Mouse (Mus musculus) cerebellum, adult 9-10 months (tissue): ENCODE measurements at regions not wholly inside any gene's neighbourhood (a gene's known extent, or its start where the extent isn't known, plus 50 kb on each side); places are given as distances from the start of the nearest gene placed in this dataset.

ENCODE experiments used
- DNase-seq: peaks from one replicate; pipeline ENCODE4 v3.0.0; 2022

- no peak for DNase-seq
Observed at GRCm38 (mm10) chr2:160421216-160421911, 54.5 kb upstream of the Mafb start.

- DNase-seq = no peak
Observed at GRCm38 (mm10) chr2:160424491-160424890, 57.6 kb upstream of the Mafb start.

- DNase-seq = no peak
Observed at GRCm38 (mm10) chr2:160427431-160427830, 60.6 kb upstream of the Mafb start.

- DNase-seq = peak; percentile 59
Observed at GRCm38 (mm10) chr2:160433252-160433651, 66.4 kb upstream of the Mafb start.

- DNase-seq = no peak
Observed at GRCm38 (mm10) chr2:160434701-160435100, 67.8 kb upstream of the Mafb start.

GRCm38 (mm10) chr2:160435622-160436021, 68.8 kb upstream of the Mafb start:
- DNase-seq = no peak

- DNase-seq = no peak
Observed at GRCm38 (mm10) chr2:160439028-160439427, 72.2 kb upstream of the Mafb start.

- DNase-seq = no peak
Observed at GRCm38 (mm10) chr2:160440236-160440635, 73.4 kb upstream of the Mafb start.

GRCm38 (mm10) chr2:160451057-160451456, 84.2 kb upstream of the Mafb start:
- no peak for DNase-seq

- DNase-seq = no peak
Observed at GRCm38 (mm10) chr2:160451481-160452238, 84.8 kb upstream of the Mafb start.

GRCm38 (mm10) chr2:160452239-160452530, 85.3 kb upstream of the Mafb start:
- no peak for DNase-seq

- DNase-seq = no peak
Observed at GRCm38 (mm10) chr2:160452730-160453129, 85.9 kb upstream of the Mafb start.

- no peak for DNase-seq
Observed at GRCm38 (mm10) chr2:160455617-160456016, 88.8 kb upstream of the Mafb start.

GRCm38 (mm10) chr2:160456681-160457080, 89.8 kb upstream of the Mafb start:
- no peak for DNase-seq

- DNase-seq = no peak
Observed at GRCm38 (mm10) chr2:160471561-160471960, 104.7 kb upstream of the Mafb start.

- DNase-seq = no peak
Observed at GRCm38 (mm10) chr2:160476181-160476580, 109.3 kb upstream of the Mafb start.

GRCm38 (mm10) chr2:160479240-160479639, 112.4 kb upstream of the Mafb start:
- DNase-seq = no peak

- no peak for DNase-seq
Observed at GRCm38 (mm10) chr2:160485097-160485496, 118.2 kb upstream of the Mafb start.

GRCm38 (mm10) chr2:160485515-160485914, 118.7 kb upstream of the Mafb start:
- DNase-seq = no peak

GRCm38 (mm10) chr2:160499726-160500125, 132.9 kb upstream of the Mafb start:
- DNase-seq = no peak

- DNase-seq = no peak
Observed at GRCm38 (mm10) chr2:160502901-160503300, 136.0 kb upstream of the Mafb start.

GRCm38 (mm10) chr2:160503597-160504393, 136.9 kb upstream of the Mafb start:
- no peak for DNase-seq

- DNase-seq = no peak
Observed at GRCm38 (mm10) chr2:160504394-160504657, 137.5 kb upstream of the Mafb start.

- DNase-seq = no peak
Observed at GRCm38 (mm10) chr2:160507371-160507770, 138.3 kb upstream of the Top1 start.
